Mouse (Mus musculus): ENCODE measurements at regions not wholly inside any gene's neighbourhood (a gene's known extent, or its start where the extent isn't known, plus 50 kb on each side); places are given as distances from the start of the nearest gene placed in this dataset.

DNA sequence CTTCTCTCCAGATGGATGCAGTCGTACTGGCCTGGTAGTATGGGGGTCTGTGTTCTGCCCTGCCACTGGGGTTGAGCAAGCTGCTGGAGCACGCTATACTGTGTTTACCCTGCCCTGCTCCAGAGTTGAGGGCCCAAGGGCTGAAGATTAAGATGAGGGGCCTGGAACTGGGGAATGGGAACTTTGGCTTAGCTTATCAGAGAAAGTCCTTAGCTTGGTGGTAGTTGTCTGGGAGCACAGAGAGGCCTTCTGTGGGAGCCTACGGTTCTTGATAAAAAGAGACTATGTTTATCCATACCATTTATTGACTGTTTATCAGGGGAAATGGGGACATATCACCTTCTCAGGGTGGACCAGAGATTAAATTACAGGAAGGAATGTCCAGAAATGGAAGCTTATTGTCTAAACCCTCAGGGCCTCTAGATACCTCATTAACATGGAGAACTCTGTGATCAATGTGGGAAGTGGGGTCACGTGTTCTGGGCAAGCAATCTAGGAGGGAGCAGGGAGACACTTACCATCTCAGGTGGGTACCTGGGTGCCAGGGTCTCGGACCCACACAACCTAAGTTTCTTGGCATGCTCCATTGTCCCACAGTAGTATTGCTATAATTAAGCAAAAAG lies 58.7 kb downstream of the Mycn start:
- DNase-seq (ENCODE audit: low spot score in 2 of 2): no peak

DNA sequence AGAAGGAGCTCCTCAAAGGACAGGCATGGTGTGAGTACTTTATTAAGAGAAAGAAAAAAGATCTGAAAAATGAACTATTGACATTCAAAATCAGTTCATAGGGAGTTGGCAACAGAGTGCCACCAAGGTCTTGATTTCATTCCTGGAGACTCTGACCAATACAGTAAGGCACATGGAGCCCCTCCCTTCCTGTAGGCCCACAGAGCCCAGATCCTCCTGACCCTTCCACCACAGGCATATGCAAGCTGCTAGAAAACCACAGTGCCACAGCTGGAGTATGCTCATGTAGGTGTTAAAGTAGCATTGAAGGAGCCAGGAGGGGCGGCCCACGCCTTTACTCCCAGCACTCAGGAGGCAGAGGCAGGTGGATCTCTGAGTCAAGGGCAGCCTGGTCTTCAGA lies 63.7 kb downstream of the Mycn start:
- no peak for DNase-seq (ENCODE audit: low spot score in 2 of 2)

DNA sequence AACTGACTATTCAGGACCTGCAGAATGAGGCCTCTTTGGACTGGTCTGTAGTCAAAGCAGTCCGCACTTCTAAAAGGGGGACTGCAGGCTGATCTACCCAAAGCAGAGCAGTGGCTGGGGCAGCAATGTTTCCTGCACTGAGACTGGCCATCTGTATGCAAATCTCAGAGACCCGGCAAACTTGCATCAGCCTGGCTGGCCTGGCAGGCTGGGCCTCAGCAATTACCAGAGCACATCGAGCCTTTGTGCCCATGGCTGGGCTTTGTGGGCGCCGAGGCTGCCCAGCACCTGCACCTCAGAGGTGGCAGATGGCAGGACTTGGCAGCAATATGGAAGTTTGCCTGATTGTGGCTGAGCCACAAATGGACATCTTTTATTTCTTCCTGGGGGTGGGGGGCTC lies 64.2 kb downstream of the Mycn start:
- DNase-seq (ENCODE audit: low spot score in 2 of 2): no peak

DNA sequence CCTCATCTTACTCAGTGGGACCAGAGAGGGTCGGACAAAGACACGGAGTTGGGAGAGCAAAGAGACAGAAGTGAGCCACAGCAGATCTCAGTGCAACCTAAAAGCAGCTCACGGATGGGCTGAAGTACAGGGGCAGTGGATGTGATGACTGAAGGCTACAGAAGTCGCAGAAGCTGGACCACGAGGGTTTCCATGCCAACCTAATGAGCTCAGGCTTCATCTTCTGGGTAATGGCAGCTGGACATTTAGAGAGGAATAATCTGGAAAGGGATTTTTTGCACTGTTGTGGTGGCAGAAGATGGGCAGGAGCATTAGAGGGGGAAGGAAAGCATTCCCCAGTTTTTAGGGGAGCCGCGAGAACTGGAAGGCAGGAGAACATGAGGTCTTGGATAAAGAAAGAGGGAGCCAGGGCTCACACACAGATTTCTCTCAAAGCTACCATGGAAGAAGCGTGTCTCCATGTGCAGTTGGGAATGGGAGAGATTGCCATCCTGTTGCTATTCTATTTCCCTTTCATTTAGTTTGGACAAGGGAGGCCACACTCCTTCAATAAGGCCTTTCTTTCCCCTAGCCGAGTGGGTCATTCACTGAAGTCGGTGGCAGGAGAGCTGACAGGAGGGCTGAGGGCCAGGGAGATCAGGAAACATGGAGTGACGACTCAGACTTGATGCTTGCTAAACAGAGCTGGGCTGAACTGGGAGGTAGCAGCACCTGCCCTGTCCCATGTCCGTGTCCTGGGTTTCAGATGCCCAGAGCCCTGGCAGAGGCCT lies 65.6 kb downstream of the Mycn start:
- DNase-seq (ENCODE audit: low spot score in 2 of 2): no peak

DNA sequence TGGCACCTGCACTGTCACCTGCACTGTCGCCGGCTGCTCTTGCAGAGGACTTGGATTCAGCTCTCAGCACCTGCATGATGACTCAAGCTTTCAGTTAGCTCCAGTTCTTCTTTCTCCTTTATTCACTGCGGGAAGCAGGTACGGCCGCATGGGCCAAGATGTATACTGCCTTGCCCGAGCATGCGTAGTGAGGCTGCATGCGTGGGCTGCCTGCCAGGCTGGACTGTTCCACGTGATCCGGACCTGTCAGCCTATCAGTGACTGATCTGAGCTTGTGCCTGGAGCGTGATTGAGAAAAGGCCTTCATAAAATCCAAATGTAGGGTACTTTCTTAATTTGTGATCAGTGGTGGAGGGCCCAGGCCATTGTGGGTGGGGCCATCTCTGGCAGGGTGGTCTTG lies 68.2 kb downstream of the Mycn start:
- no peak for DNase-seq (ENCODE audit: low spot score in 2 of 2)

DNA sequence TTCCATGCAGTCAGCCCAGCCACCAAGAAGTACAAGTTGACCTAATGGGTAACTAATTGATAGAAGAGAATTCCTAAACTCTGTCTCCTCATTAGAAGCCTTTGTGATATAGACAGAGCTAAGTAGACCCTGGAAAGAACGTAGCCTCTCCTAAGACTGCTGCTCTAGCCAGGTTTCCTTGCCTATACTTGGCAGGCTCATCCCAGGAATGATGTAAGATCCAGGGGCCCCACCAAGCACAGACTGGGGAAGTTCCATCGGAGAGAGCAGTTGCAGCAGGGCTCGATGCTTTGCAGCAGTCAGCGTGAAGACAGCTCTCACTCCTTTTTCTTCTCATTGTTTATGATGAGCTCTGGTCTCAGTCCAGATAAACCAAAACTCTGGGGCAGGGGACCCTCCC lies 68.7 kb downstream of the Mycn start:
- no peak for DNase-seq (ENCODE audit: low spot score in 2 of 2)

DNA sequence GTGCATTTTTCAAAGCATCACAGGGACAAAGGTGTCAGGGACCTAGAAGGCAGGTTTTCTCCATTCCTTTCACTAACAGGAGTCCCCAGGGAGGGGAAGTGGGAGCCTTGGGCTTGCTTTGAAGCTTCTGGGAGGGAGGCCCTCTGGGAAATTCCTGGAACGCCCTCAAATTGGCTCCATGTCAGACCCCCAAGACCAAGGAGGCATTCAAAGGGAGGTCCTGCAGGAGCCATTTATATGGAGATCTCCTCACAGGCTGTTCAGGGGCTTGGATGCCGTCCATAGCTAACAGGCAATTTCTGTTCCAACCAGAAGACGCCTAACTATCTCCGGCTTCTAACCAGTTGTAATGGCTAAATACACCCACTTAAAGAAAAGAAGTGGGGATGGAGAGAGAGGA lies 70.4 kb downstream of the Mycn start:
- no peak for DNase-seq (ENCODE audit: low spot score in 2 of 2)

DNA sequence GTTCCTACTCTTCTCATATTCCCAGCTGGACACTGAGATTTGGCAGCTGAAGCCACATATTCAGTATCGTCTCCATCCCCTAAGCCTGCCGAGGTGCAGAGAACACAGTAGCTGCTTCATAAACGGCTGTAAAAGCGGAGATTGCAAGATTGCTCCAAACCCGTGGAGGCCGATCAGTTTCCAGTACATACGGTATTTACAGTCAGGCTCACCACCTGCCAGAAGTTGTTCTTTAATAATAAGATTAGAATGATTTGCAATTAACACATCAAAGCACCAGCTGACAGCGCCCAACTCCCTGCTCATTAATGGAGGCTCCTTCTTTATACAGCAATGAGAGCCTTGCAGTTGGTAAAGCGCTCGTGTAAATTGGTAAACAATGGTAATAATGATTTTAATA lies 75.1 kb downstream of the Mycn start:
- DNase-seq (ENCODE audit: low spot score in 2 of 2): no peak

DNA sequence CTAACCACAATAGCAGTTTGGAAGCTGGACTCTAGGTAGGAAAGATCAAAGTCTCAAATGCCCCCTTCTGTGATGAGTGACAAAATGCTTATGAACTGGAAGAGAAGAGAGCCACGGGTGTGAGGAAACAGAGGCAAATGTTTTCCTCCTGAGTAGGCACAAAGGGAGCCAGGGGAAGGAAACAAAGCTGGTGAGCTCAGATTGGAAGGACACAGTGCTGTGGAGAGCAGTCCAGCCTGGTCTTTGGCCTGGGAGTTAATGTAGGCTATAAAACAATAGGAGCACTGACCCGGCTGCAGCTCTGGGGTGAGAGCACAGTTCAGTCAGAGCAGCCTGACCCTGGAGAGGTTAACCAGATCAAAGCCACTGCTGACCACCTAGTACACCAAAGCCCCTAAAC lies 91.0 kb downstream of the Mycn start:
- DNase-seq (ENCODE audit: low spot score in 2 of 2): no peak

DNA sequence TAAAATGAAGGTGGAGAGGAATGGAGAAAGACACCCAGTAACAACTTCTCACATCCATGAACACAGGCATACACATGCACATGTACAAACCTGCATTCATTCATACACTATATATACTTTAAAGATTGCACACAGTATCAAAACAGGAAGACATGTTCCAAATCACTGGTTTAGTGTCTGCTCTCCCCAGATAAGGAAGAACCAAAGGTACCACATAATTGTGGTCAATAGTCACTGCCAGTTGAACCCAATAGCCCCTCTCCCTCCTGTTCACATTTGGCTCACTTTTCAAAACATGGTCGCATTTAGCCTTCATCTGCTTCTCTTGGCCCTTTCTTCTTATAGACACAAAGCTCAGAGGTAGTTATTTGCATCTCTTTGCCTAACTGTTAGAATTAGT lies 95.0 kb downstream of the Mycn start:
- no peak for DNase-seq (ENCODE audit: low spot score in 2 of 2)

DNA sequence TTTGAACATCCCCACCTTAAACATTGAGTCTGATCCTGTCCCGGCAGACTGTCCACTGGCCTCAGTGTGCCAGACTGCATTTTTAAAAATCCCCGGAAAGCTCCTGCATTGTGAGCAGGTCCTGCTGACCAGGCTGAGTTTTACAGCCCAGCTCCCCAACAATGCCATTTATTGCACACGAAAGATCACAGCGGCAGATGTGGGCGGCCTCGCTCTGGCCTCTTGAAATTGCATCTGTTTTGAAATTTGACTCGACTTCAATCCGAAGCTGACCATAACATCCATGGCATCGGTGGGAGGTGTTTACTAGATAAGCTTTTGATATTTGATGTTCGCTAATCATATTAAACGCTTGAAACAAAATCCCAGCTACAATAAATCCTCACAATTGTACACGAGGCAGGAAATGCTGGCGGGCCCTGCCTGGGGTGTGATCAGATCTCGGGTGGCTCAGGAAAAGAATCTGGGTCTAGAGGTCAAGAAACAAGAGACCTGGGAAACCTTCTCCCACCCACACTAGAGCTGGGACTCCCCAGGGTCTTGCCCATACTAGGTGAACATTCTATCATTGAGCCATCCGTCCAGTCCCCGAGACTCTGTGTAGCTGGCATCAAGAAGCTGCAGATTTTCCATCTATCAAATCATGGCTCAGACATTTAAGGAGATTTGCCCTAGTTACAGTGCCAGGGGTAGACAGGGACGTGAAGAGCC lies 99.3 kb downstream of the Mycn start:
- DNase-seq (ENCODE audit: low spot score in 2 of 2): no peak

DNA sequence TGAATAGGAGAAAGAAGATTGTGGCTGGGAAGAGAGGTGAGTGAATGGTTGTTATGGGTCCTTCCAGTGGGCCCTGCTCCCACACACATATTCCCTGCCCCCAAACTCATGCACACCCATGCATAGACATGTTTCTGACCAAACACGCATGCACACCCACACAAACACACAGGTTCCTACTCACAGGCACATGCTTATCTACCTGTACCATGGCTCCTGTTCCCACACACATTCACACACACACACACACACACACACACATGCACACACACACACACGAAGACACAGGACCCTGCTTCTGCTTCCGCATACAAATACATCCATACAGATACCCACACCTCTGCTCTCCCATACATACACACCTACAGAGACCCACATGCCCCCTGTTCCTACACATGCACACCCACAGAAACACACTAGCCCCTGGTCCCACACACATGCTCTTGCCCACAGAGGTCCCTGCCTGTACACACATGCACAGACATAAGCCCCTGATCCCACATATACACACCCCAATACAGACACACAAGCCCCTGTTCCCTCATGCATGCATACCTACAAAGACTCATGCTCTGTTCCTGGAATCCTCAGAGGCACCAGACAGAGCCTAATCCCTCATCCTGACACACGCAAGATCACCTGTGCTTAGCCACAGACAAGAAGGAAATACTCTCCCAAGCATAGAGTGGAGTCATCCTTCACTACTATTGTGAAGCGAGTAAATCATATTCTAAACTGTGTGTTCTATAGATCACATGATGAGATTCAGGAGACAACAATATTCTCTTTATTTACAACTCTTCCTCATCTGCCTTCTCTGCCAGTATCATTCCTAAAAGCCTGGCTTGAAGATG lies 100.1 kb downstream of the Mycn start:
- no peak for DNase-seq (ENCODE audit: low spot score in 2 of 2)

DNA sequence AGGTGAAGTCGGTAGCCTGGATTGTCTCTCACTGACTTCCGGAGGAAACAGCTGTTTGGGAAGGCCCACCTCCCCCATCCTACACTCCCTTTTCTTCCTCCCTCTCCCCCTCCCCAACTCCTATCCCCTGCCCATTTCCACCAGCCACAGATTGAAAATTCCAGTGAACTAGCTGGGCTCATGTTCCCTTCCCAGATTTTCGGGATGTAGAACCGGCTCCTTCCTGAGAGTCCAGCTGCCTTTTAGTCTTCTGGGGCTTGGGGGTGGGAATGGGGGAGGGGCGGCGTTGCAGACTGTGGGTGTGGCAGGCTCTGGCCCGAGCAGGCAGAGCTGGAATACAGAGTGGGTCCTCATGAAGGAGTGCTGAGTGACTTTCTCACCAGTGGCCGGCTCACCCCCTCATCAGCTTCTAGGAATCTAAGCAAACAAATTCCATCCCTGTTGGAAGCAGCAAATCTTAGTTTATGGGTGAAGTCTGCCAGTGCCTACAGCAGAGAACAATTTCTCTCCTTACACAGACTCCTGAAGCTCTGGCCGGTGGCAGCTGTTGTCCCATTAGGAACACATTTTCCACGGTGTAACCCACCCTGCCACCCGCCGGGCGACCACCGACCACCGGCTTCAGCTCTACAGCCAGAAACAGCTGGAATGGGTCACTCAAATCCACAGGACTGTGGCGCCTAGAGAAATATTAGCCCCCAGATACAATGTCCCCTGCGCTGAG lies 100.9 kb downstream of the Mycn start:
- DNase-seq (ENCODE audit: low spot score in 2 of 2): peak in 1 of 2 experiments; percentile 12

DNA sequence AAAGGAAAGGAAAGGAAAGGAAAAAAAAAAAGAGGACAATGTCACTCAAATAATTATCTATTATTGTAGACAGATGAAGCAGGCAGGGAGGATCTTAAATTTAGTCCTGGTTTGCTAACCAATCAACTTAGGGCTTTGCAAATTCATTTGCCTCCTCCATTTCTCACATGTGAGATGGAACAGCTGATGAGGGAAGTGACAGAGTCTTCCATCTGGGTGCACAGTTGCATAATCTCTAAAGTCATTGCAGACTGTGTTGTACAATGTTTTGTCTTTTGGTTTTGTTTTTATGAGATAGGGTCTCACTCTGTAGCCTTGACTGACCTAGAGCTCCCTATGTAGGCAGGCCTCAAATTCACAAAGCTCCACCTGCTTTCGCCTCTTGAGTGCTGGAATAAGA lies 103.9 kb downstream of the Mycn start:
- DNase-seq (ENCODE audit: low spot score in 2 of 2): no peak

DNA sequence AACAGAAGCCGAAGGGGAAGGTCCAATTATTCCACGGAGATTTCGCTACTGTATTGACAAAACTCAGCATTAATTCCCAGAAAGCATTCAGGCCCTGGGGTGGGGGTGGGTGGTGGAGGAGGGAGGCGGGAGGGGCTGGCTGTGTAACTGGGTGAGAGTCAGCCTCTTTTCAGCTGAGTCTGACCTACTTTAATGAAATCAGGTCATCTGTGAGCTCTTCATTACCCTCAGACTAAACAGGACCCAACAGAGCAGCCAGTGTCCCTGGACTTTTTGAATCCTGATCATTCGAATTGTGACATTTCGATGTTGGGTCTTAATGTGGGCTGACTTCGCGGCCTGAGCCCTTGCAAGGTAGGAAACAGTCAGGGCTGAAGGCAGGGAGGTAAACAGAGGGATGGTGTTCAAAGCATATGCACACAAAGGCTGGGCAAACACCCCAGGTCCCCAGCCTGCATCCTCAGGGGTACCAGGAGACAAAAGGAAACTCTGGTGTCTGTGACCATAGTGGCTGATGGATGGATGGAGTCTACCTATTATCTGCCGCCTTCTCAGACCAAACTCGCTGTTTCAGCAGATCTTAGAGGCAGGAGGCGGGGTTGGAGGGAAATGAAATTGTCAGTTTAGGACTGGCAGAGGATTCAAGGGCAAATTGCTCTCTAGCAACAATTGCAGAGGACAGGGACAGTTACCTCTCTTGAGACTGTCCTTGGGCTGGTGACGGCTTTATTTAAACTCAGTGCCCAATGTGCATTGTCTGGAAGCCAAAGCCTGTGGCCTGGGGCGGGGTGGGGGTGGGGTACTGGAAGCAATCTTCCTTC lies 113.7 kb downstream of the Mycn start:
- DNase-seq (ENCODE audit: low spot score in 2 of 2): no peak

DNA sequence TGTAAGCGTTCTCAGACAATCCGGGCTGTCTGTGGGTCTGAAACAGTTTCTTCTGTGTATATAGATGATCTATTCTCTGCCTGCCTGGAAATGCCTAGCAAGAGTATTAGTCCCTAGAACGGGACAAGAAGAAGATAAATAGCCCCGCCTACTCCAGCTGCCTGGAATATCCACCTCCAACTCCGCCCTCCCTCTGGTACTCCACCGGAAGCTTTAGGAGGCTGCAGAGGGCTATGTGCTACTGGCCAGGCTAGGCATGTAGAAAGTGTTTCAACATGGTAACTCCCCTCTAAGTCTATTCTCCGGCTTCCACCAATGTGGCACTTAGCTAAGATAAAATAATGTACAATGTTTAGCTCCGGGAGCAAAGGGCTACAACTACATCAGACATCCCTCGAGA lies 114.3 kb downstream of the Mycn start:
- DNase-seq (ENCODE audit: low spot score in 2 of 2): no peak

DNA sequence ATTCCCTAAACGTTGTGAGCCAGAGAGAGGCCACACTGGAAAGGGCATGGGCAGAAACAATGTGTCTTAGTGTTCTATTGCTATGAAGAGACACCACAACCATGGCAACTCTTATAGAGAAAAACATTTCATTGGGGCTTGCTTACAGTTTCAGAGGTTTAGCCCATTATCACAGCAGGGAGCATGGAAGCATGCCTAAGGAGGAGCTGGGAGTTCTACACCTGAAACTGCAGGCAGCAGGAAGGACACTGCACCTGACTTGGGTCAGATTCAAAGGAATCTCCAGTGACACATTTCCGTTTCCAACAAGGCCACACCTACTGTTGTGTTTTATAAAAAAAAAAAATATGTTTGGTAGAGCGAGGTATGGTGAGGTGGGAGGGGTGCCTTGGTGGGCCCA lies 115.3 kb downstream of the Mycn start:
- DNase-seq (ENCODE audit: low spot score in 2 of 2): no peak

DNA sequence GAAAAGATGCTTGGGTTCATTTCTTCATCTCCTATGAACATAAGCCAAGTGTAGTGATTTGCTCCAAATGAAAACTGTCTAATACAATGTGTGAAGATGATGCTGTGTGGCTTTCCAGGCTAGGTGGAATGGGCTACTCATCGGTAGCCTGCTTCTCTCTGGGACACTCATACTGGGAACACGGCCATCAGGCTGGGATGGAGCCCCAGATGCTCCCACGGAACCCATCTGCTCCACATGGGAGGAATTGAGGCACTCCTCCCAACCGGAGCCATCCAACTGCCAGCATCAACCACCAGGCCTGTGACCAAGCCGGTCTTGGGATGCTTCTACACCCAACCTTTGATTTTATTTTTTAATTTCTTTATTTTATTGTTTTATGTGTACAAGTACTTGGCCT lies 115.9 kb downstream of the Mycn start:
- DNase-seq (ENCODE audit: low spot score in 2 of 2): no peak

DNA sequence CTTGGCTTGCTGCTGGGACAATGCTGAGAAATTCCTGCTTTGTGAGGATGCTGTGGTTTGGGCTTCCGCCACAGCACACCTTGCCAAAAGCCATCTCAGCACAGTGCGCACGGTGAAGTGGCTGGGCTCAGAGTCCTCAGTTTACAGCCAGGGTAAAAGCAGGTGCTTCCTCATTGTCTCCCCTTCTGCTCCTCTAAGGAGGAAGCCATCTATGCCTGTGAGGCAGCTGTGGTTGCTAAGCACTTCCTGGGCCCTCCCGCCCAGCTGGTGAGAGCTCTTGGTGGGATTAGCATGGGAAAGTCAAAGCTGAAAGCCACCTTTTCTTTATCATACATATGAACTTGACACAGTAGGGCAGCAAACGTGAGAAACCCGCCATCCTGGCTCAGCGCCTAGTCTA lies 120.2 kb downstream of the Mycn start:
- DNase-seq (ENCODE audit: low spot score in 2 of 2): no peak

Measured in gastrocnemius, postnatal 4 days (tissue).